Mouse (Mus musculus): ENCODE measurements at regions not wholly inside any gene's neighbourhood (a gene's known extent, or its start where the extent isn't known, plus 50 kb on each side); places are given as distances from the start of the nearest gene placed in this dataset.
"Not testable (repeated sequence)": the region's sequence is repeated elsewhere in the genome, so short reads cannot be mapped to it uniquely, and the experiment has no call there.

DNA sequence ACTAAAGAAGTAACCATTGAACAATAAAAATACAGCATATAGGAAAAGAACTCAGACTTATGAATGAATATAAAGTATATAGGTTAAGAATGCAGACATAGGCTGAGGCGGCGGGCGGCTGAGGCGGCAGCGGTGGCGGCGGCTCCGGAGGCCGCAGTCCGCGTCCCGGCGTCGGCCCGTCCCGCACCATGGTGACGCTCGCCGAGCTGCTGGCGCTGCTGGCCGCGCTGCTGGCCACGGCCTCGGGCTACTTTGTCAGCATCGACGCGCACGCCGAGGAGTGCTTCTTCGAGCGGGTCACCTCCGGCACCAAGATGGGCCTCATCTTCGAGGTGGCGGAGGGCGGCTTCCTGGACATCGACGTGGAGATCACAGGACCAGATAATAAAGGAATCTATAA, 757.6 kb upstream of the Kirrel3 start:
- TF ChIP-seq CTCF (conservative IDR thresholded peaks at IDR 0.05; ENCODE audit: low read length); NANOG (IDR thresholded peaks at IDR 0.05; ENCODE audit: borderline replicate concordance, low read length); POU5F1 (IDR thresholded peaks at IDR 0.05; ENCODE audit: borderline replicate concordance, low read length): not testable (repeated sequence)
